34 mouse cellular contexts compared by ENCODE assay signal in genomic region chr3:30066519-30066918, GRCm38 (mm10).
"Had no signal": no experiment of that assay in that cellular context is flagged by ENCODE, and none has a peak within 500 bp of the region (broad histone marks: within the 10 kb centered on the region; RNA-seq: fewer than 3 reads in every experiment).

No protein-coding gene starts in this region.

- DNase-seq: heart, postnatal 10 days; heart, postnatal 14 days; heart, postnatal 36 days; heart, postnatal 4 days; kidney, adult 11 months; kidney, adult 18-20 months; kidney, adult 2 months; kidney, adult 8-10 months; kidney, adult 9 months; kidney, postnatal 10 days; kidney, postnatal 14 days; kidney, postnatal 25 days; kidney, postnatal 36 days; kidney, postnatal 4 days; layer of hippocampus, adult 9-11 months; layer of hippocampus, postnatal 36 days had no signal

- H3K27me3 ChIP-seq: heart, embryonic 12.5 days; heart, embryonic 13.5 days; heart, embryonic 15.5 days; hindbrain, embryonic 12.5 days; hindbrain, embryonic 13.5 days; hindbrain, embryonic 15.5 days; kidney, embryonic 15.5 days had no signal

- H3K9ac ChIP-seq: heart, embryonic 12.5 days; heart, embryonic 13.5 days; heart, embryonic 15.5 days; hindbrain, embryonic 12.5 days; hindbrain, embryonic 13.5 days; hindbrain, embryonic 14.5 days; hindbrain, embryonic 15.5 days; intestine, embryonic 15.5 days; kidney, embryonic 15.5 days had no signal

- H3K4me2 ChIP-seq: heart, embryonic 11.5 days; heart, embryonic 12.5 days; heart, embryonic 13.5 days; heart, embryonic 15.5 days; hindbrain, embryonic 12.5 days; hindbrain, embryonic 13.5 days; hindbrain, embryonic 14.5 days; hindbrain, embryonic 15.5 days; intestine, embryonic 15.5 days; kidney, embryonic 15.5 days had no signal

- H3K4me1 ChIP-seq: heart, embryonic 15.5 days; hindbrain, embryonic 10.5 days; hindbrain, embryonic 12.5 days; hindbrain, embryonic 15.5 days; intestine, embryonic 15.5 days had no signal

- H3K9me3 ChIP-seq: heart, embryonic 10.5 days; heart, embryonic 12.5 days; heart, embryonic 13.5 days; heart, embryonic 15.5 days; hindbrain, embryonic 10.5 days; hindbrain, embryonic 12.5 days; hindbrain, embryonic 13.5 days; hindbrain, embryonic 15.5 days; intestine, embryonic 15.5 days; kidney, embryonic 15.5 days had no signal

- H3K4me3 ChIP-seq: heart, embryonic 10.5 days; heart, embryonic 12.5 days; heart, embryonic 13.5 days; heart, embryonic 15.5 days; hindbrain, embryonic 10.5 days; hindbrain, embryonic 12.5 days; hindbrain, embryonic 13.5 days; hindbrain, embryonic 15.5 days; intestine, embryonic 15.5 days; kidney, embryonic 15.5 days; layer of hippocampus, adult 2 months; left cerebral cortex, adult 2 months had no signal

- H3K36me3 ChIP-seq: heart, embryonic 10.5 days; heart, embryonic 12.5 days; heart, embryonic 13.5 days; heart, embryonic 15.5 days; hindbrain, embryonic 10.5 days; hindbrain, embryonic 12.5 days; hindbrain, embryonic 13.5 days; hindbrain, embryonic 15.5 days; intestine, embryonic 15.5 days; kidney, embryonic 15.5 days had no signal

- H3K27ac ChIP-seq: heart, embryonic 10.5 days; heart, embryonic 13.5 days; heart, embryonic 15.5 days; hindbrain, embryonic 10.5 days; hindbrain, embryonic 12.5 days; hindbrain, embryonic 13.5 days; hindbrain, embryonic 14.5 days; hindbrain, embryonic 15.5 days; hindbrain, postnatal 0 days; intestine, embryonic 15.5 days; kidney, embryonic 15.5 days; kidney, postnatal 0 days; layer of hippocampus, adult 2 months; left cerebral cortex, adult 2 months had no signal

- ATAC-seq: hindbrain, postnatal 0 days; inflammation-experienced regulatory T-cells, adult 6 months; intestine, embryonic 15.5 days; intestine, embryonic 16.5 days had no signal
